Mouse (Mus musculus) kidney, adult 2 months (tissue): ENCODE data around the gene Dync2li1.

ENCODE experiments used
- CTCF ChIP-seq: fragments of 200-500 bp; conservative IDR thresholded peaks from 2 replicates; pipeline ENCODE4 v1.5.1; 2011; ENCODE audit warnings: low read depth, mild to moderate bottlenecking, control low read depth, low read length, moderate library complexity, mixed read lengths; ENCODE audit not compliant: insufficient read depth, insufficient read length
- POLR2A ChIP-seq: fragments of 200-500 bp; IDR thresholded peaks from one replicate; pipeline ENCODE4 v1.6.1; 2011; ENCODE audit warnings: low read depth, low read length, control low read depth

DNA sequence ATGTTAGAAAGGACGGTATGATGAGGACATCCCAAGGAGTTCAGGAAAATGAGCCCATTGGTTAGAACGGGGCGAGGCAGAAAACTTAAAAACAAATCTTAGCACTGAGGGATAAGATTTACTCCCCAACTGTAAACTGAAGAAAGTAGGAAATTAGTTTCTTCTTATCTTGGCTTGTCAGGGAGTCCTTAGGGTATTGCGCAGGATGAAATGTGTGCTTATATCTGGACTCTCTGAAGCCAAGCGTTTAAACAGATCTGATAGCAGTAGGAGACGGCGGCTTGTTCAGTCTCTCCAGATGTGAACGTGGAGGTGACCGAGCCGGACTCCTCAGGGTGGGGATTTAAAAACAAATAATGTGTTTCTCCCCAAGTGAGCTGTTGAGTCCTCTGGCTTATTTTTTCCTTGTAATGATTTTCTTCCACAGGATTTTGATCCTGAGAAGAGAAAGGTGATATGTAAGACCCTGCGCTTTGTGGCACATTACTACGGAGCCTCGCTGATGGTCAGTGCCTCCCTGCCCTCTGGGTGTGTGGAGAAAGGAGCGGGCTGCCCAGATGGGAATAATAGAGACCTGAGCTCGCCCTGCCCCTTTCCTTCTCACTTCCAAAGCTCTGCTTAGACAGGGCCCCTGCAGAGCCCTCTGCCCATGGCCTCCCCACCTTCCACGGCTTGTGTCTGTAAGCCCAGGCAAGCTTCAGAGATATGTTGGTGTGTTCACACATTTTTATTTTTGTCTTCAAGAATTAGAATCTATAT lies 18.2 kb downstream of the Dync2li1 start:
- TF ChIP-seq CTCF (no peak), POLR2A (no peak)
